Mouse (Mus musculus) embryo, embryonic 11 days (tissue): ENCODE measurements at regions not wholly inside any gene's neighbourhood (a gene's known extent, or its start where the extent isn't known, plus 50 kb on each side); places are given as distances from the start of the nearest gene placed in this dataset.

ENCODE experiments used
- DNase-seq: peaks from one replicate; pipeline ENCODE4 v3.0.0-alpha.2; 2015

- DNase-seq = no peak
These were observed 822.8 kb upstream of the Acvr2a start for GRCm38 (mm10) chr2:47991132-47991531.

DNA sequence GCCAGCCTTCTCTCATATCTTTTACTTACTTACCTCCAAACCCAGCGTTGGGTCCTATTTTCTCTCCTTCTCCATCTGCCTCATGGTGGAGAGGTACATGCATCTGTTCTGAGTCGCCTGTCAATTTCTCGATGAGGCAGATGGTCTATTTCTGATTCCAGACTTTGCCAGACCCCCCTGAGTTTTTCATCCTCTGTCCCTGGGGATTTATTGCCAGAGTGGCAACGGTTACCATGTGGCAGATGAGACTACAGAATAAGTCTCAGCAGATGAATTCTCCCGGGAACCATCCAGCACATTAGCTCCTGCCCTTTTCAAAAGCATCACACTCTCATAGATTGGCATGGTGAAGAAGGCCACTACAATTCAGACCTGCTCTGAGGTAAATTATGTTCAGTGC lies 819.7 kb upstream of the Acvr2a start:
- DNase-seq = peak; percentile 25

DNA sequence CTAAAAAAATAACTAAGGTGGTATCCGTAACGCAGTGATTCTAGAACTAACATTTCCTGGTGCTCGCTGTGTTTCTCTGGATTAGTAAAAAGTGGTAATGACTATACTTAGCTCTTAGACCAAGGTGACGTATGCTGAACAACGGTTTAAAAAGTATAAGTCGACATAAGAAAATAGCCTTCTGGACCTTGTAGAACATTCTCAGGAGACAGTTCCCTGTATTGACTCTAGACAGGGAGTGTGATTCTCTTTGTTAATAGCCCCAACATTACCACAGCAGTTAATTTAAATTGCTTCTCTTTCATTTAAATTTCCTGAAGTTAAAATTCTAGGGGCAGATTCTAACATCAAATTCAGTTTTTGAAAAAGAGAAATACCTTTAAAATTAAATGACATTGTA lies 812.7 kb upstream of the Acvr2a start:
- no peak for DNase-seq

GRCm38 (mm10) chr2:48001800-48002507 lies 812.0 kb upstream of the Acvr2a start:
- DNase-seq = peak; percentile 79

GRCm38 (mm10) chr2:48010308-48010707 lies 803.6 kb upstream of the Acvr2a start:
- DNase-seq = no peak

DNA sequence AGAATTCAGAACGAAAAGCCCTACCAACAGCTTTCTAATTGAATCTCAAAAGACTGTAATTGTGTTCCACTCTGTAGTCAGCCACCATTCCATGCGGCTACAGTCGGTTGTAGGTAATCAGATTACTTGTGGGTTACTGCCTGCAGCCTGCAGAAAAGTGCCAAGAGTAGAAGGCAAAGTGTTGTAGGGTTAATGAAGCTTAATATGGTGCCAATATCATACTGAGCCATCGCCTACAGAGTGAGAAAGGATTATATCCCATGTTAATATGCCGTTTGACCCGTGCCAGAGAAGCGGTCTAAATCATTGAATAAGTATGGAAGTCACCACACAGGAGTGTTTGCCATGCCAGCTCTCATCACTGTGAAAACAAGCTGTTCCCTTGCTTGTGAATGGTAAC lies 786.4 kb upstream of the Acvr2a start:
- no peak for DNase-seq

- DNase-seq = no peak
These were observed 752.5 kb upstream of the Acvr2a start for GRCm38 (mm10) chr2:48061375-48061774.

GRCm38 (mm10) chr2:48063436-48063835 lies 750.5 kb upstream of the Acvr2a start:
- DNase-seq = no peak

GRCm38 (mm10) chr2:48065162-48065561 lies 748.7 kb upstream of the Acvr2a start:
- no peak for DNase-seq

DNA sequence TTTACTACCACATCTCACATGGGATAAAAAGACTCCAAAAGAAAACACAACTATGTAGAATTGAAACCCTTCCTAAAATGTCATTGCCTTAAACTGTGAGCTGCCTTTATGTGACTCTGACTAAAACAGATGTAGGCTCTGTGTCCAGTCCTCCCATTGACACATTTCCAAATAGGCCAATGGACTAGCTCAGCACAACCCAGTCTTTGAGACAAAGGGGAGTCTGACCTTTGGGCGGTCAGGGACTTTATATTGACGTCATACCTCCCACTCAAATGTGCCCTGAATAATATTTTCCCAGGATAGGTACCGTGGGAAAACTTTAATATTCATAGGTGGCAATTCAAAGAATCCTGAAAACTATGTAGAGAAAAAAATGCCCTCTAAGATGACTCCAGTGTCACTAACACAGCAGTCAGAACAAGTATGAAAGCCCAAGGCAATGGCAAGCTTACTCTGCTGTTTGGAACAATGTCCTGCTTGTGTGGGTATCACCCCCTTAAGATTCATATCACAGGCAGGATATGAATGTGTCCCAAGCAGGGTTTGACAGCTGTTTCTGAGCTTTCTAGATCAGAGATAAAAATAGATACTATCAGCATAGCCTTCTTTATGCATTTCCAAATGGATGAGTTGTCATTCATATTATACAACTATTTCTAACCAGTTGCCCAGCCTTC lies 731.6 kb upstream of the Acvr2a start:
- no peak for DNase-seq

GRCm38 (mm10) chr2:48098287-48098686 lies 715.6 kb upstream of the Acvr2a start:
- DNase-seq = no peak

DNA sequence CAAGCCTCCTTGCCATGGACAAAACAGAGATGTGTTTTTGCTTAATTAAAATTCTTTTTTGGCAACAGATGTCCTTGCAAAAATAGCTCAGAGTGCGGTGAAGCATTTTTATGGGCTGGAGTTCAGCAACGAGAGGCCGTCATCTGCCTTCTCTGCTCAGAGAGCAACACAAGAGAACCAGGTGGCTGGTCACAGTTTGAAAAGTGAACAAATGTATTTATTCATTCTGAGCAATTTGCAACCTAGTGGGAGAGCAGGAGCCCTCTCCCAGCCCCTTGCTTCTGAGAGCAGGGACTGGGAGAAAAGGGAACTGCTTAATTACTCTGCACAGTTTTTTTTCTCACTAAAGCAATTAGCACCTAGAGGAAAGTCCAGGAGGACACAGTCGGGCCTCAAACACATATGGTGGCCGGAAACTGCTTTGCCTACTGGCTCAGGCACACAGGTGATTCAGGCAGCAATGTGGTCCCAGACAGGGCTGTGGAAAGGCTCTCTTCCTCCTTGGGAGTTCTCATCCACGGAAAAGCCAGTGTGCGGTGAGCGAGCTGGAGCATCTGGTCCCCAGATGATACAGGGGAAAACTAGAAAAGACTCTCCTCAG lies 714.9 kb upstream of the Acvr2a start:
- peak; percentile 42 for DNase-seq

GRCm38 (mm10) chr2:48123662-48124061 lies 690.2 kb upstream of the Acvr2a start:
- peak; percentile 25 for DNase-seq

- DNase-seq = peak; percentile 8
These were observed 675.8 kb upstream of the Acvr2a start for GRCm38 (mm10) chr2:48138051-48138611.

GRCm38 (mm10) chr2:48141281-48141680 lies 672.6 kb upstream of the Acvr2a start:
- DNase-seq = no peak

DNA sequence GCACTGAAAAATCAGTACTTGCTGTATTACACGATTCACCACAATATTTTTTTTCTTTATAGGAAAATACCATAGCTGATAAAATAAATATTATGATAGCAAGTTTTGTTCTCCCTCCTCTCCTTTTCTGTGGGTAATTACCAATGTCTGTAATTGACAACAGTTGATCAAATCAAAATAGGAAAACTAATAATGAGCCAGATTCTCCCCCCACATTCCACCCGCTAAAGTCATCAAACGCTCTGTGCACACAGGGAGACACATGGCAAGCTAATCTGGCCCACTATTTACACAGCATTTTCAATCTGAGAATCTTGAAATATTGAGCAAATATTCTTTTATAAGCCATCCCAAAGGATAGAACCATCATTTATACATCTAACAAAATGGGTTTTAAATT lies 659.2 kb upstream of the Acvr2a start:
- DNase-seq = no peak

DNA sequence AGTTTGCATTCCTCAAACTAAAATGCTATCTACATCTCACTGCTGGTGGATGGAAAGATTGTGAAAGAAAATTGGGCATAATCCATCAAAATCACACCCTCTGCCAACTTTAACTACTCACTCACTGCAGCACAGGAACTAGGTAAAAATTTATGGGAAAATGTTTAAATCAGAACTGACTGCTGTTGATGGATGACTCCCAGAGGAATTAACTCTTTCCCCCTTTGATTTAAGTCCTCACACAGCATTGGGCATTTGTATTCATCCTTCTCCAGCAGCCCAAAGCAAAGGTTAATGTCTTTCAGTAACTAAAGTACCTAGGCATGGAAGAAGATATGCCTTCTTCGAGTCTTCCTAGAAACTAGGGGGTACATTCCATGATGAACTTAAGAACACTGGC lies 641.3 kb upstream of the Acvr2a start:
- DNase-seq = peak; percentile 12

DNA sequence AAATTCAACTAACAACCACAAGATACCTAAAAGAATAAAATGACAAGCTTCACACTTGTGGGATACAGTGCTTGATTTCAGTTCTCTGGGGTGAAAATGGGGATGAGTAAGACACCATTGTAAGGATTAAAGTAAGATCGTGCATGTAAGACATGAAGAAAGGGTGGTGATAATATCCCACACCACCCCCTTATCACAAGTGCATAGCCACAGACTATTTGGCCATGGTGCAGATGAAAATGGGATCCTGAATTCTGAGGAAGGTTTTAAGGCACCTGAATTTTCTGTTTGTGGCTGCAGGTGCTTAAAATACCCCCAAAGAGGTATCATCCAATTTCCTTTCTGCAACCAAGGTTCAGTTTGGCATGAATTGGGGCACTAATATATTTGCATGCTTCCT lies 627.7 kb upstream of the Acvr2a start:
- DNase-seq = no peak

DNA sequence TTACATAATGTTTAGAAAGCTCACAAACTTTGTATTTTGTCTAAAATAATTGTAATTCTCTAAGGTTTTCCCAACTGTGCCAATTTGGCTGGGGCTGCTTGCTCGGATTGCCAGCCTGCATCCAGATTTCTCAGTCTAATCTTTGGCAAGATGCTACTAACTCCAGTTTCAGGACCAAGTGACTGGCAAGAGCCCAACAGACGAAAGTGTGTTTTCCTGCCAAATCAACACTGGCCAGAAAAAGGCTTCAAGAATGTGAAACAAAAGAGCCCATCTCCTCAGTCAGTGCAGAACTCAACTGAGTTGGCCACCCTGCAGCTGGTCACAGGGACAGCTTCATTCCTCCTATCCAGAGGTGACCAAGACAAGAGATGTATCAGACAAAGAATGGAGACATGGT lies 627.3 kb upstream of the Acvr2a start:
- DNase-seq = no peak

DNA sequence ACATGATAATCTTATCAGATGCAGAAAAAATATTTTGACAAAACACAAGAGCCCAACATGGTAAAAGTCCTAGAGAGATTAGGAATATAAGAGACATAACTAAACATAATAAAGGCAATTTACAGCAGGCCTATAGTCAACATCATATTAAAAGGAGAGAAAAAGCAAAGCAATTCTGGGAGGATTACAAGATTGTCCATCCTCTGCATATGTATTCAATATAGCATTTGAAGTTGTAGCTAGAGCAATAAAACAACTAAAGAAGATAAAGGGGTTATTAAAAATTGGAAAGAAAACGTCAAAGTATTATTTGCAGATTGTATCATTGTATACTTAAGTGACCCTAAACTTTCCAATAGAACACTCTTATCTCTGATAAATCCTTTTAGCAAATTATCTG lies 602.1 kb upstream of the Acvr2a start:
- no peak for DNase-seq

GRCm38 (mm10) chr2:48220771-48221170 lies 593.1 kb upstream of the Acvr2a start:
- no peak for DNase-seq

- no peak for DNase-seq
These were observed 590.7 kb upstream of the Acvr2a start for GRCm38 (mm10) chr2:48223084-48223799.

DNA sequence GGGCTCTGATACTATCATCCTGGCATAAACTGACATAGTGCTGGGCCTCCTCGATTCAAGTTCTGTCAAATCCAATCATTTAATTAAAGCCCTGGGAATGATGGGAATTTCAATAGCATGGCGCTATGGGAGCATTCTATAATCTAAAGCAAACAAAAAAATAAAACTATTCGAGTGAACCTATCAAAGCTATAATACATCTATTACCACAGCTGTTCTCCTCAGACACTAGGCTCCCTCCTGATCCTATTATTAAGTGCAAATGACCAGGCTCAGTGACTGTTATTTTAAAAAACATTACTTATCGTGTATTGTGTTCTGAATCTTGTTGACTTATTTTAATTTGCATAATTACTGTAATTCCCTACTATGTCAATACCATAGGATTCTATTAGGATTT lies 563.7 kb upstream of the Acvr2a start:
- no peak for DNase-seq
